Mouse (Mus musculus) heart, embryonic 16.5 days (tissue): ENCODE measurements at regions not wholly inside any gene's neighbourhood (a gene's known extent, or its start where the extent isn't known, plus 50 kb on each side); places are given as distances from the start of the nearest gene placed in this dataset.

Source experiments
- ATAC-seq: fragments of 200-750 bp; cut with Nextera tagmentation; replicated peaks from 2 replicates; pipeline ENCODE4 v1.8.0; 2017; ENCODE audit warnings: moderate number of reproducible peaks; ENCODE audit not compliant: insufficient read depth, low FRiP score; ENCODE audit errors: extremely low read depth
- H3K27ac ChIP-seq: fragments of 300-500 bp; sonication (generic); 2 replicates; pipeline ENCODE4 v1.5.1; 2014; ENCODE audit warnings: mild to moderate bottlenecking, low read length, control low read depth, moderate library complexity
- H3K27me3 ChIP-seq: fragments of 300-500 bp; sonication (generic); 2 replicates; pipeline ENCODE4 v1.6.1; 2014; ENCODE audit warnings: low read length, mixed read lengths; ENCODE audit not compliant: control insufficient read depth, insufficient read depth
- H3K36me3 ChIP-seq: fragments of 300-500 bp; sonication (generic); 2 replicates; pipeline ENCODE4 v1.6.1; 2014; ENCODE audit not compliant: control insufficient read depth, insufficient read depth
- H3K4me1 ChIP-seq: fragments of 300-500 bp; sonication (generic); 2 replicates; pipeline ENCODE4 v1.6.1; 2014; ENCODE audit warnings: low read length, mixed read lengths; ENCODE audit not compliant: control insufficient read depth, insufficient read depth
- H3K4me2 ChIP-seq: fragments of 300-500 bp; sonication (generic); 2 replicates; pipeline ENCODE4 v1.6.1; 2014; ENCODE audit warnings: low read depth, mild to moderate bottlenecking, control low read depth, low read length
- H3K4me3 ChIP-seq: fragments of 300-500 bp; sonication (generic); 2 replicates; pipeline ENCODE4 v1.5.1; 2014; ENCODE audit warnings: mild to moderate bottlenecking, control low read depth, low read length
- H3K9ac ChIP-seq: fragments of 300-500 bp; sonication (generic); 2 replicates; pipeline ENCODE4 v1.6.1; 2014; ENCODE audit warnings: low read length, control low read depth
- H3K9me3 ChIP-seq: fragments of 300-500 bp; sonication (generic); replicated peaks from 2 replicates; pipeline ENCODE4 v1.6.1; 2016; ENCODE audit warnings: low read length; ENCODE audit not compliant: control insufficient read depth
- WGBS: fragments of 180-500 bp; shearing (Covaris S2); extraction: QIAGEN DNeasy Blood & Tissue Kit; methylation state at CpG from one replicate; pipeline ENCODE4 v1.1.7; 2014; 5-methylcytosine and 5-hydroxymethylcytosine counted together

DNA sequence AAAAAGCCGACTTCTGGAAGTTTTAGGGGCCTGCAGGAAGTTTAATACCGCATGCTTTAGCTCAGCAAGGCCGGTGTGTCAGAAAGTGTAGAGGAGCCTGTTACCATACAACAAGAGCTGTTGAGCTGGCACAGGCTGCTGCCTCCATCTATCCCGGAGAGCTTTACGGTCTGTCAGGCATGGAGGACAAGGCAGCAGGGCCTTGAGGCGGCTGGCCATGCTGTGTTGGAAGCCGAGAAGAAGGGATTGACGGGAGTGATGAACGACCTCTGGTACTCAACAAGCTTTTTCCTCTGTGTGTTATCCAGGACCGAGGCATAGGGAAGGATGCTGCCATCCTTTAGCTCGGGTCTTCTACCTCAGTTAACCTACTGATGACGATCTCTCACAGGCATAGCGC, 146.8 kb upstream of the Mocs1 start:
- Histone ChIP-seq H3K4me2 (no peak overlapping the region), H3K4me3 (no peak overlapping the region), H3K36me3 (no peaks in the 10 kb centered on the region), H3K27me3 (no peaks in the 10 kb centered on the region), H3K4me1 (no peaks in the 10 kb centered on the region), H3K27ac (no peak overlapping the region), H3K9ac (no peak overlapping the region), H3K9me3 (peaks cover 4% of the 10 kb centered on the region; the same call in 1 of the 2 replicates)
- ATAC-seq, result no peak
- WGBS, result 78% methylated on average over 13 of the region's 13 CpGs

DNA sequence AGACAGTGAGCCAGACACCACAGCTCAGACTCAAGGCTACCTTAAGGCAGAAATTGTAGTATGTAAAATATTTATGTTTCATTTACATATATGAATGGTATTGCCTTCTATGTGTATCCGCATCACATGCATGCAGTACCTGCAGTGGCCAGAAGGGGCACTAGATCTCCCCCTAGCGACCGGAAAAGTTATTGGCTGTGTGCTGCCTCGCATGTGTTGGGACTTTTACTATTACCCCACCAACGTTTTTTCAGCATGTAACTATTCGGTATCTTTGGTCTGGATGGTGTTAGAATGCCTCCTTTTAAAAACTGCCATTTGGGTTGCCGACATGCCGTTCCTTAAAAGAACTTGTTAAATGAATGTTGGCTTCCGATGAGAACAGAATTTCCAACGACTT, 145.7 kb upstream of the Mocs1 start:
- H3K27ac ChIP-seq, result no peak overlapping the region
- H3K9ac ChIP-seq, result no peak overlapping the region
- no peak overlapping the region for H3K4me3 ChIP-seq
- no peaks in the 10 kb centered on the region for H3K36me3 ChIP-seq
- peaks cover 4% of the 10 kb centered on the region; the same call in 1 of the 2 replicates for H3K9me3 ChIP-seq
- no peak overlapping the region for H3K4me2 ChIP-seq
- WGBS, result 81% methylated on average over 10 of the region's 10 CpGs
- H3K4me1 ChIP-seq, result no peaks in the 10 kb centered on the region
- no peak for ATAC-seq
- no peaks in the 10 kb centered on the region for H3K27me3 ChIP-seq

- Histone ChIP-seq H3K36me3 (no peaks in the 10 kb centered on the region), H3K9ac (no peak overlapping the region), H3K4me1 (no peaks in the 10 kb centered on the region), H3K4me2 (no peak overlapping the region), H3K9me3 (peaks cover 8% of the 10 kb centered on the region), H3K27me3 (no peaks in the 10 kb centered on the region), H3K27ac (no peak overlapping the region), H3K4me3 (no peak overlapping the region)
- WGBS, result 87% methylated on average over 5 of the region's 5 CpGs
- ATAC-seq, result no peak
Measured at GRCm38 (mm10) chr17:49283491-49283890, 144.7 kb upstream of the Mocs1 start.

DNA sequence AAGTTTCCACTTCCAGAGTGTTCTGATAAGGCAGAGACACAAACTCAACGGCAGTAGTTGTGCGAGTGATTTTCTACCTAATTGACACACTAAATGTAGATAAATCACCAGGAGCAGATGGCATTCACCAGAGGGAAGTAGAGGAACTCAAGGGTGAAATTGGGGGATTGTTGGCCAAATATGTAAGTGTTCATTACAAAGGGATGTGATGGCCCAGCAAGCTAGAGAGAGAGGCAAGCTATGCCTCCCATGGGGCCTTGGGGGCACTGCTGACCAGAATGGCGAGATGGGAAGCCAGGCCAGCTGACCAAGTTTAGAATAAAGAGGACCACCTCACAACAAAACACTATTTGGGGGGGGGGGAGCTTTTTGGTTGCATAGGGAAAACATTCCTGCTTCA, 136.5 kb upstream of the Mocs1 start:
- Histone ChIP-seq H3K36me3 (no peaks in the 10 kb centered on the region), H3K9ac (no peak overlapping the region), H3K9me3 (peaks cover 4% of the 10 kb centered on the region; the same call in 1 of the 2 replicates), H3K27ac (no peak overlapping the region), H3K4me1 (no peaks in the 10 kb centered on the region), H3K4me3 (no peak overlapping the region), H3K27me3 (no peaks in the 10 kb centered on the region), H3K4me2 (no peak overlapping the region)
- WGBS, result 76% methylated on average over 3 of the region's 3 CpGs
- no peak for ATAC-seq

DNA sequence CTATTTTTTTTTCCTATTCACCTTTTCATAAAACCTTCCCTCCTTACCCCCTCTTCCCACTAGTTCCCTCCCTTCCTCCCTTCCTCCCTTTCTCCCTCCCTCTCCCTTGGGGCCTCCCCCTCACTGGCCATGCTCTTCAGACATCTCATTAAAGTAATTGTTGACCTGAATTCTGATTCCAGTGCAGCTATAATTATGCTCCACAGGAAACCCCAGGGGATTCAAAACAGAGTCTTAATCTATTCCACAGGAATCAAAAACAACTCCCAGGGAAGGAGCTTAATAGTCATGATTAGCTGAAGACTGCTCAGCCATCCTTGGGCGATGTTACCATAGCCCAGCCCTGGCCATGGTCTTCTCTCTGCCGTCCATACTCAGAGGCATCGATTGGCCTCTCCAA, 123.7 kb upstream of the Mocs1 start:
- Histone ChIP-seq H3K36me3 (no peaks in the 10 kb centered on the region), H3K9me3 (no peaks in the 10 kb centered on the region), H3K4me1 (no peaks in the 10 kb centered on the region), H3K9ac (no peak overlapping the region), H3K27me3 (no peaks in the 10 kb centered on the region), H3K4me3 (no peak overlapping the region), H3K27ac (no peak overlapping the region), H3K4me2 (no peak overlapping the region)
- 78% methylated on average over 3 of the region's 3 CpGs for WGBS
- no peak for ATAC-seq

DNA sequence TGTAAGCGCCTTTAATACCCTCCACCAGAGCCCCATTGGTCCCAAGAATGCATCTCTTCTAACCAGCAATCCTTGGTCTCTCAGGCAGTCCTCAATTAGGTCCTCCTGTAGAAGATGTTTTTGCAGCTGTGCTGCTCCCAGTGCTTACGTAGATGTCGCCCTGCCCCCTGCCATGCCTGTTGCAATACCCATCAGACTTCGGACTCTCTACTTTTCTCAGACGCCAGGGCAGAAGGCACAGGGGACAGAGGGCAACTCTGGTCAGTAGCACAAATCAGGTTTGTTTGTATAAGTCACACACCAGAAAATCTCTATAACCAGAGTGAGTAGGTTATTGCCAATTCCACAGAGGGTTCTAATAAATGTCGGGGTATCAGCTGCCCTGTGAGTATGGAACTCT, 123.0 kb upstream of the Mocs1 start:
- no peak overlapping the region for H3K4me3 ChIP-seq
- WGBS, result 74% methylated on average over 6 of the region's 6 CpGs
- no peaks in the 10 kb centered on the region for H3K4me1 ChIP-seq
- no peak overlapping the region for H3K4me2 ChIP-seq
- no peak overlapping the region for H3K9ac ChIP-seq
- no peak for ATAC-seq
- no peak overlapping the region for H3K27ac ChIP-seq
- H3K27me3 ChIP-seq, result no peaks in the 10 kb centered on the region
- no peaks in the 10 kb centered on the region for H3K9me3 ChIP-seq
- no peaks in the 10 kb centered on the region for H3K36me3 ChIP-seq

- ATAC-seq, result peak; percentile 55; the same call in 1 of the 2 replicates
- H3K4me2 ChIP-seq, result peak overlapping the region; percentile 47
- peak overlapping the region; percentile 26 for H3K4me3 ChIP-seq
- H3K4me1 ChIP-seq, result no peaks in the 10 kb centered on the region
- H3K36me3 ChIP-seq, result no peaks in the 10 kb centered on the region
- no peaks in the 10 kb centered on the region for H3K27me3 ChIP-seq
- no peak overlapping the region for H3K27ac ChIP-seq
- H3K9me3 ChIP-seq, result no peaks in the 10 kb centered on the region
- no peak overlapping the region for H3K9ac ChIP-seq
- 20% methylated on average over 5 of the region's 5 CpGs for WGBS
Measured at GRCm38 (mm10) chr17:49309079-49309478, 119.1 kb upstream of the Mocs1 start.

DNA sequence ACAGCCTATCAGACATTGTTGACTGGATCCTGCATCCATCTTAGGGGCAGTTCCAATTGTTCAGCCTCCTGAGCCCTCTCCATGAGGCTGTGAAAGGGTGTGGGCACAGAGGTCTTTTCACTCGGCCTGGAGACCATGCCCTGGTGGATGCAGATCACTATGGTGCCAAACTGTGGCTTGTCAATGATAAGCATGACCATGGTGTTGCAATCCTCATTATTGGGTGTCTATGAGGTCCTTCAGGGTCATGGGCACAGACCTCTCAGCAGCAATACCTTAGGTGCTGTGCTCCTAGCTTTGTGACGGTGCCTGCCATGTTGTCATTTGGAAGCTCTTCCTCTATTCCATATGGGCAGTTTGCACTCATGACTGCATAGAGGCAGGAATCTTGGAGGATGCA, 114.0 kb upstream of the Mocs1 start:
- H3K4me2 ChIP-seq, result no peak overlapping the region
- no peak overlapping the region for H3K4me3 ChIP-seq
- no peaks in the 10 kb centered on the region for H3K9me3 ChIP-seq
- 62% methylated on average over 2 of the region's 2 CpGs for WGBS
- ATAC-seq, result no peak
- H3K36me3 ChIP-seq, result no peaks in the 10 kb centered on the region
- H3K27me3 ChIP-seq, result no peaks in the 10 kb centered on the region
- H3K9ac ChIP-seq, result no peak overlapping the region
- no peaks in the 10 kb centered on the region for H3K4me1 ChIP-seq
- no peak overlapping the region for H3K27ac ChIP-seq

DNA sequence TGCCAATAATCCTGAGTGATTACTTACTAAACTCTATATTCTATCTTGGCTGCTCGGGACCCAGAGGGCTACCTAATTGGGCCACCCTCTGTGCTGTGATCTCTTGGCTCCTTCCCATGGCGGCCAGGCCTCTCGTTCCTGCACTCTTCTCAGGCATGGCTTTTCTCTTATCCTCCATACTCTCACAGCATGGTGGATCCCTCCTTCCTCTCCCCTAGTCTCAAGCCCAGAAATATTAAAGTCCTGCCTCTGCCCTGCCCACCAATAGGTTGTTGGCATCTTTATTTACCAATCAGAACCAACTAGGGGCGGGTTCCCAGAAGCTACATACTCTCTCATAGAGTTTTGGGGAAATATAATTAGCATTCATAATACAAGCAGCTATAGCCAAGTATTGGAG, 100.6 kb upstream of the Mocs1 start:
- Histone ChIP-seq H3K27ac (no peak overlapping the region), H3K4me2 (no peak overlapping the region), H3K9ac (no peak overlapping the region), H3K4me3 (no peak overlapping the region), H3K36me3 (no peaks in the 10 kb centered on the region), H3K27me3 (no peaks in the 10 kb centered on the region), H3K9me3 (no peaks in the 10 kb centered on the region), H3K4me1 (no peaks in the 10 kb centered on the region)
- WGBS, result 56% methylated on average over 4 of the region's 4 CpGs
- ATAC-seq, result no peak

- 67% methylated on average over 5 of the region's 5 CpGs for WGBS
- H3K27me3 ChIP-seq, result no peaks in the 10 kb centered on the region
- no peak overlapping the region for H3K27ac ChIP-seq
- H3K36me3 ChIP-seq, result no peaks in the 10 kb centered on the region
- ATAC-seq, result no peak
- H3K4me1 ChIP-seq, result no peaks in the 10 kb centered on the region
- no peak overlapping the region for H3K4me2 ChIP-seq
- H3K4me3 ChIP-seq, result no peak overlapping the region
- H3K9ac ChIP-seq, result no peak overlapping the region
- peaks cover 2% of the 10 kb centered on the region; the same call in 1 of the 2 replicates for H3K9me3 ChIP-seq
Measured at GRCm38 (mm10) chr17:49335318-49335717, 92.8 kb upstream of the Mocs1 start.
